ENCODE assay signal across 18 mouse cellular contexts in genomic region chr1:66692780-66693392, GRCm38 (mm10). TPM values are rescaled to one million over a fixed set of nuclear protein-coding genes. Genes with fewer than 3 reads are reported as not detected.
DNase-seq lines count a peak whose midpoint lies in the region; ATAC-seq and TF ChIP-seq lines count a peak whose summit lies in the region.
"Had no signal": no experiment of that assay in that cellular context is flagged by ENCODE, and none has a peak within 500 bp of the region (broad histone marks: within the 10 kb centered on the region; RNA-seq: fewer than 3 reads in every experiment).

No protein-coding gene starts in this region.

- H3K27me3 ChIP-seq in midbrain, embryonic 16.5 days (ENCODE audit: control insufficient read depth, insufficient read depth, low read depth, low read length), result no peaks in the 10 kb centered on the region
- H3K27me3 ChIP-seq: heart, embryonic 12.5 days; megakaryocyte, embryonic 14.5 days had no signal

- DNase-seq in cerebellum, postnatal 10 days, result peak; percentile 4 to 19
- DNase-seq in cerebellum, postnatal 14 days, result no peak
- DNase-seq in layer of hippocampus, adult 2 months (ENCODE audit: low spot score in 2 of 2), result no peak
- DNase-seq in layer of hippocampus, postnatal 10 days (ENCODE audit: low spot score in 2 of 2), result no peak
- peak; percentile 46 for DNase-seq in brain, adult 2 months (ENCODE audit: low read depth, low spot score)
- DNase-seq in liver, result no peak
- DNase-seq: cerebellum, adult 11-12 months; gastrocnemius, postnatal 25 days; heart, postnatal 36 days; kidney, adult 11 months; kidney, postnatal 10 days; spleen, adult 18-20 months; thymus, postnatal 14 days had no signal

- H3K9me3 ChIP-seq in midbrain, embryonic 16.5 days (replicated peaks; ENCODE audit: control insufficient read depth, low read length, poor library complexity, severe bottlenecking), result no peaks in the 10 kb centered on the region
- H3K9me3 ChIP-seq: heart, embryonic 12.5 days; megakaryocyte, embryonic 14.5 days had no signal

- ATAC-seq in midbrain, embryonic 16.5 days, result 0 out of 2 replicates have a peak, but pooled peaks have one; percentile 58
- ATAC-seq: lung, postnatal 0 days had no signal

- TF ChIP-seq CTCF in layer of hippocampus, adult 2 months (conservative IDR thresholded peaks at IDR 0.05), result no peak

- H3K4me1 ChIP-seq in midbrain, embryonic 16.5 days (ENCODE audit: control insufficient read depth, insufficient read depth, low read length), result no peaks in the 10 kb centered on the region
- H3K4me1 ChIP-seq: heart, embryonic 12.5 days had no signal

- 59% methylated on average over 8 of the region's 8 CpGs for WGBS in midbrain, embryonic 16.5 days

- no peak overlapping the region for H3K4me3 ChIP-seq in layer of hippocampus, adult 2 months
- no peak overlapping the region for H3K4me3 ChIP-seq in midbrain, embryonic 16.5 days (ENCODE audit: low read depth, low read length)
- H3K4me3 ChIP-seq: heart, embryonic 12.5 days; megakaryocyte, embryonic 14.5 days had no signal

- no peak overlapping the region for H3K4me2 ChIP-seq in midbrain, embryonic 16.5 days (ENCODE audit: low read length)
- H3K4me2 ChIP-seq: heart, embryonic 12.5 days had no signal

- H3K9ac ChIP-seq in midbrain, embryonic 16.5 days (ENCODE audit: low read depth, low read length), result no peak overlapping the region
- H3K9ac ChIP-seq: heart, embryonic 12.5 days; liver, embryonic 14.5 days had no signal

- peak overlapping the region; percentile 25; the same call in 1 of the 2 replicates for H3K27ac ChIP-seq in layer of hippocampus, adult 2 months
- no peak overlapping the region for H3K27ac ChIP-seq in midbrain, embryonic 16.5 days (ENCODE audit: low read length)
- H3K27ac ChIP-seq: liver, embryonic 14.5 days had no signal

- H3K36me3 ChIP-seq in midbrain, embryonic 16.5 days (ENCODE audit: control insufficient read depth, insufficient read depth, low read length), result peaks cover 2% of the 10 kb centered on the region; the same call in 1 of the 2 replicates
- H3K36me3 ChIP-seq: heart, embryonic 12.5 days had no signal

RNA-seq across cellular contexts. Expression of gene Rpe, which starts 7.7 kb away (rescaled TPM):
- total RNA-seq in layer of hippocampus, adult 2 months (2021), result 10 to 100 TPM; 36.5 to 38.9 TPM
- 10 to 100 TPM; 34.7 to 42.6 TPM for total RNA-seq in layer of hippocampus, postnatal 10 days (2021)
- 30.2 and 33.7 TPM in 2 replicates for polyA plus RNA-seq in midbrain, embryonic 16.5 days (2015; fragmentation: Nextera tagmentation; extraction: Ambion mirVana)

Comparison
In these comparisons a context has a peak if more than half of its experiments do, and no peak if none do; other contexts are left out.
1. DNase-seq: peak in cerebellum, postnatal 10 days (2 of 2) and brain, adult 2 months (single experiment); none in cerebellum, postnatal 14 days (0 of 2), layer of hippocampus, adult 2 months (0 of 2), layer of hippocampus, postnatal 10 days (0 of 2) and liver (single experiment).